Mouse (Mus musculus): ENCODE data around the gene Capza2.

- TF ChIP-seq CTCF (IDR thresholded peaks at IDR 0.05; ENCODE audit: insufficient read depth, low read length): no peak
- TF ChIP-seq POLR2A (IDR thresholded peaks at IDR 0.05; ENCODE audit: borderline replicate concordance, extremely low read depth, low read depth, low read length): no peak
These were observed 31.8 kb downstream of the Capza2 start for GRCm38 (mm10) chr6:17667813-17668212.
